Mouse (Mus musculus): ENCODE results near the gene Cdx2. TPM values are rescaled to one million over a fixed set of nuclear protein-coding genes. Genes with fewer than 3 reads are reported as not detected.

Gene Cdx2
- polyA plus RNA-seq, 1 experiment from 2014 or later = not detected

GRCm38 (mm10) chr5:147269926-147270672 lies 37.0 kb downstream of the Cdx2 start, which contains the start of gene Pdx1:
TSS of gene Pdx1 (plus strand) at chr5:147269959.
- Histone ChIP-seq H3K4me1 (replicated peaks) (peaks cover 6% of the 10 kb centered on the region), H3K9ac (replicated peaks) (no peak within 1 kb of the TSS), H3K4me3 (replicated peaks) (peak within 1 kb of the TSS; percentile 9; the same call in 1 of the 2 replicates), H3K27me3 (peaks cover 97% of the 10 kb centered on the region), H3K9me3 (no peaks in the 10 kb centered on the region), H3K36me3 (no peaks in the 10 kb centered on the region), H3K27ac (no peak within 1 kb of the TSS), H3K4me2 (peak within 1 kb of the TSS; percentile 24; the same call in 1 of the 2 replicates)
- ATAC-seq (ENCODE audit: insufficient number of reproducible peaks, insufficient read depth, low FRiP score, low TSS enrichment, low read depth) = no peak
- WGBS = under 1% methylated on average over 44 of the region's 44 CpGs

- no peak overlapping the region for H3K9ac ChIP-seq (replicated peaks)
- peaks cover 94% of the 10 kb centered on the region for H3K27me3 ChIP-seq
- no peak overlapping the region for H3K4me2 ChIP-seq
- no peak for ATAC-seq (ENCODE audit: insufficient number of reproducible peaks, insufficient read depth, low FRiP score, low TSS enrichment, low read depth)
- H3K4me3 ChIP-seq (replicated peaks) = no peak overlapping the region
- H3K9me3 ChIP-seq = no peaks in the 10 kb centered on the region
- peaks cover 6% of the 10 kb centered on the region; the same call in 1 of the 2 replicates for H3K4me1 ChIP-seq (replicated peaks)
- no peaks in the 10 kb centered on the region for H3K36me3 ChIP-seq
- 7% methylated on average over 6 of the region's 6 CpGs for WGBS
- H3K27ac ChIP-seq = no peak overlapping the region
Observed at GRCm38 (mm10) chr5:147269371-147269770, 37.7 kb downstream of the Cdx2 start.

GRCm38 (mm10) chr5:147268728-147269127 lies 38.3 kb downstream of the Cdx2 start:
- H3K27ac ChIP-seq = no peak overlapping the region
- ATAC-seq (ENCODE audit: insufficient number of reproducible peaks, insufficient read depth, low FRiP score, low TSS enrichment, low read depth) = no peak
- H3K4me2 ChIP-seq = no peak overlapping the region
- no peak overlapping the region for H3K9ac ChIP-seq (replicated peaks)
- no peaks in the 10 kb centered on the region for H3K36me3 ChIP-seq
- peaks cover 6% of the 10 kb centered on the region; the same call in 1 of the 2 replicates for H3K4me1 ChIP-seq (replicated peaks)
- H3K27me3 ChIP-seq = peaks cover 95% of the 10 kb centered on the region
- 2% methylated on average over 8 of the region's 8 CpGs for WGBS
- no peaks in the 10 kb centered on the region for H3K9me3 ChIP-seq
- H3K4me3 ChIP-seq (replicated peaks) = no peak overlapping the region

GRCm38 (mm10) chr5:147267434-147267833 lies 39.6 kb downstream of the Cdx2 start:
- Histone ChIP-seq H3K27ac (no peak overlapping the region), H3K4me3 (replicated peaks) (no peak overlapping the region), H3K4me1 (replicated peaks) (peaks cover 6% of the 10 kb centered on the region; the same call in 1 of the 2 replicates), H3K36me3 (no peaks in the 10 kb centered on the region), H3K4me2 (no peak overlapping the region), H3K9ac (replicated peaks) (no peak overlapping the region), H3K9me3 (no peaks in the 10 kb centered on the region), H3K27me3 (peaks cover 93% of the 10 kb centered on the region)
- ATAC-seq (ENCODE audit: insufficient number of reproducible peaks, insufficient read depth, low FRiP score, low TSS enrichment, low read depth) = no peak
- 3% methylated on average over 6 of the region's 6 CpGs for WGBS

GRCm38 (mm10) chr5:147263945-147264344 lies 43.1 kb downstream of the Cdx2 start:
- Histone ChIP-seq H3K4me2 (no peak overlapping the region), H3K36me3 (no peaks in the 10 kb centered on the region), H3K9ac (replicated peaks) (no peak overlapping the region), H3K4me1 (replicated peaks) (no peaks in the 10 kb centered on the region), H3K27me3 (peaks cover 80% of the 10 kb centered on the region), H3K27ac (no peak overlapping the region), H3K9me3 (no peaks in the 10 kb centered on the region), H3K4me3 (replicated peaks) (no peak overlapping the region)
- 17% methylated on average over 4 of the region's 4 CpGs for WGBS
- no peak for ATAC-seq (ENCODE audit: insufficient number of reproducible peaks, insufficient read depth, low FRiP score, low TSS enrichment, low read depth)

GRCm38 (mm10) chr5:147261899-147262541 lies 45.0 kb downstream of the Cdx2 start:
- Histone ChIP-seq H3K9me3 (no peaks in the 10 kb centered on the region), H3K9ac (replicated peaks) (no peak overlapping the region), H3K36me3 (no peaks in the 10 kb centered on the region), H3K4me2 (no peak overlapping the region), H3K4me1 (replicated peaks) (no peaks in the 10 kb centered on the region), H3K27me3 (peaks cover 65% of the 10 kb centered on the region), H3K27ac (no peak overlapping the region), H3K4me3 (replicated peaks) (no peak overlapping the region)
- 41% methylated on average over 11 of the region's 11 CpGs for WGBS
- ATAC-seq (ENCODE audit: insufficient number of reproducible peaks, insufficient read depth, low FRiP score, low TSS enrichment, low read depth) = no peak

- WGBS = 83% methylated on average over 4 of the region's 4 CpGs
- Histone ChIP-seq H3K4me1 (replicated peaks) (no peaks in the 10 kb centered on the region), H3K27ac (no peak overlapping the region), H3K9me3 (no peaks in the 10 kb centered on the region), H3K4me2 (no peak overlapping the region), H3K9ac (replicated peaks) (no peak overlapping the region), H3K36me3 (no peaks in the 10 kb centered on the region), H3K27me3 (peaks cover 55% of the 10 kb centered on the region), H3K4me3 (replicated peaks) (no peak overlapping the region)
- ATAC-seq (ENCODE audit: insufficient number of reproducible peaks, insufficient read depth, low FRiP score, low TSS enrichment, low read depth) = no peak
Observed at GRCm38 (mm10) chr5:147260778-147261177, 46.3 kb downstream of the Cdx2 start.

GRCm38 (mm10) chr5:147260189-147260588 lies 46.9 kb downstream of the Cdx2 start:
- no peak overlapping the region for H3K9ac ChIP-seq (replicated peaks)
- H3K36me3 ChIP-seq = no peaks in the 10 kb centered on the region
- no peak overlapping the region for H3K27ac ChIP-seq
- no peaks in the 10 kb centered on the region for H3K4me1 ChIP-seq (replicated peaks)
- no peak overlapping the region for H3K4me2 ChIP-seq
- ATAC-seq (ENCODE audit: insufficient number of reproducible peaks, insufficient read depth, low FRiP score, low TSS enrichment, low read depth) = no peak
- peaks cover 49% of the 10 kb centered on the region for H3K27me3 ChIP-seq
- WGBS = 96% methylated on average over 1 of the region's 1 CpGs
- H3K9me3 ChIP-seq = no peaks in the 10 kb centered on the region
- no peak overlapping the region for H3K4me3 ChIP-seq (replicated peaks)

Small RNA genes lying within 50 kb of the gene (microRNA-seq; reads per million reads assigned to microRNA genes)
- not detected for gene Mir7k

Other genes with a start within 250 kb of the Cdx2 start
- 10.0 and 11.0 TPM in 2 replicates for gene Lnx2, start 230.7 kb downstream of the Cdx2 start, polyA plus RNA-seq (2016; fragmentation: Nextera tagmentation; extraction: Ambion mirVana)
- gene Polr1d, start 230.2 kb downstream of the Cdx2 start, polyA plus RNA-seq (2016; fragmentation: Nextera tagmentation; extraction: Ambion mirVana) = 113 and 114 TPM in 2 replicates
- not detected in 2 replicates for gene Gsx1, start 118.6 kb downstream of the Cdx2 start, polyA plus RNA-seq (2016; fragmentation: Nextera tagmentation; extraction: Ambion mirVana)
- gene Pdx1, start 37.3 kb downstream of the Cdx2 start, polyA plus RNA-seq (2016; fragmentation: Nextera tagmentation; extraction: Ambion mirVana) = not detected in 2 replicates
- gene Urad, start 15.2 kb upstream of the Cdx2 start, polyA plus RNA-seq (2016; fragmentation: Nextera tagmentation; extraction: Ambion mirVana) = not detected in 2 replicates
- gene Flt3, start 93.2 kb upstream of the Cdx2 start, polyA plus RNA-seq (2016; fragmentation: Nextera tagmentation; extraction: Ambion mirVana) = 0.05 and 0.20 TPM in 2 replicates
- gene Pan3, start 122.9 kb upstream of the Cdx2 start, polyA plus RNA-seq (2016; fragmentation: Nextera tagmentation; extraction: Ambion mirVana) = 55.5 and 56.7 TPM in 2 replicates